Mouse (Mus musculus): ENCODE data around the gene Rad51d.
"Not testable (repeated sequence)": the region's sequence is repeated elsewhere in the genome, so short reads cannot be mapped to it uniquely, and the experiment has no call there.

The Rad51d gene

GRCm38 (mm10) chr11:82854111-82854510 lies 36.3 kb downstream of the Rad51d start:
- DNase-seq = no peak

- DNase-seq = no peak
Observed at GRCm38 (mm10) chr11:82852958-82853357, 37.5 kb downstream of the Rad51d start.

- no peak for DNase-seq
Observed at GRCm38 (mm10) chr11:82852540-82852939, 37.9 kb downstream of the Rad51d start.

DNA sequence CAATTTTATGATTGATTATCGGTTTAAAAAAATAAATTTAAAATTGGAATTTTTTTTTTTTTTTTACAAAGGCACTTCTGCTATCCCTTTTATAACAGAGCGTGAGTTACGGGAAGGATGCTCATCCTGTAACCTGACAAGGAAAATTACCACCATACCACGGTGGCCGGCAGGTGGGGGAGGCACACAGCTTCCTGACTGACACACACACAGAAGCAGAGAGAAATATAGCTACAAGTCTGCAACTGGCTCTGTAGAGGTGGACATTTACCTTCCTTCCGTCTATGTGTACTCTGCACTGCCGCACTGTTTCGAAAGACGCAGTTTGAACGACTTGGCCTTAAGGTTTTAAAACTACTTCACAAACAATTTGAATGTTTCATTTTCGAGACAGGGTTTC lies 38.3 kb downstream of the Rad51d start:
- no peak for DNase-seq

GRCm38 (mm10) chr11:82850259-82850658 lies 40.2 kb downstream of the Rad51d start:
- no peak for DNase-seq

DNA sequence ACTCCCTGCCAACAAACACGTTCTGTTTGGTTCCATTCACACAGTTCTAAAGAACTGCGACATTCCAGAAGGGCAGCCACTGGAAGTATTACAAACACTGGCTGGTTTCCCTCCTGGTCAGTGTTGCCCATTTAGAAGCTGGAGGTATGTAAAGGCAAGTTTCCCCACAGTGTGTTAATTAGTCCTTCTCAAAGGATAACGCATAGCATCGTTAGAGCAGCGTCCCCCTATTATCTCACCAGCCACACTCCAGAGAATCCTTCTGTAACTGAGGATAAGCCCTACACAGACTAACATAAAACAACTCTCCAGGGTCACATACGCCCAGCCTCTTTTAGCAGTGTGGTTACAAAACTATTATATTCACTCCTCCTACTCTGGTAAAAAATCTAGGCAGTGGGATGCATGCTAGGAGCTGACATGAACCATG lies 42.8 kb downstream of the Rad51d start:
- DNase-seq = no peak

GRCm38 (mm10) chr11:82846938-82847337 lies 43.5 kb downstream of the Rad51d start:
- DNase-seq = no peak

- DNase-seq = no peak
Observed at GRCm38 (mm10) chr11:82846079-82846436, 44.4 kb downstream of the Rad51d start.

GRCm38 (mm10) chr11:82845415-82846078 lies 44.9 kb downstream of the Rad51d start:
- peak; percentile 39 for DNase-seq

DNA sequence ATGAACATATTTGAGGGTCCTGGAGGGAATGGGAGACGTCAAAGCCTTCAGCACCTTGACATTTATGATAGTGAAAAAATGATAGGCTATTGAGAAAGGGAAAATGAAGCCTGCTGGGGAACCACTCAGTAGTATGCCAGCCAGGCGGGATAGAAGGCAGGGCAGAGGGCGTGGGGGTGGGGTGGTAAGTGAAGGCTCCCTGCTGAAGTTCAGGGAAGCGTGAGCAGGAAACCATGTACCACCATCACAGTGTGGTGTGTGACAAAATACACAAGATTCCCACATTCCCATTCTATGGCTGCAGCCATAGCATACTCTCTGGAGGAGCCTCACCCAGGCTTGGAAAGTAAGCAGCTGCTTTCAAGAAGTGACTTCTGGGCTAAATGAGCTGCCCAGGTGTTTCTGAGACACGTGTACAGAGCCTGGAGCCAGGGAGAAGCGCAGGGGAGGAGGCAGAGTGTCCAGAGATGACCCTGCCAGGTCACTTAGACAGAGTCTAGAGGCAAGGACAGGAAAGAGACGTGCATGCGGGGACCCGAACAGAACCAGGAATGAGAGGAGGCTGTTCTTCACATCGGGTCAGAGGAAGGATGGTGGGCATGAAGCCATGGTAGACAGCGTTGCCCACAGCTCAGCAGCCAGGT lies 45.5 kb downstream of the Rad51d start:
- no peak for DNase-seq

- DNase-seq = no peak
Observed at GRCm38 (mm10) chr11:82838511-82838910, 51.9 kb downstream of the Rad51d start.

DNA sequence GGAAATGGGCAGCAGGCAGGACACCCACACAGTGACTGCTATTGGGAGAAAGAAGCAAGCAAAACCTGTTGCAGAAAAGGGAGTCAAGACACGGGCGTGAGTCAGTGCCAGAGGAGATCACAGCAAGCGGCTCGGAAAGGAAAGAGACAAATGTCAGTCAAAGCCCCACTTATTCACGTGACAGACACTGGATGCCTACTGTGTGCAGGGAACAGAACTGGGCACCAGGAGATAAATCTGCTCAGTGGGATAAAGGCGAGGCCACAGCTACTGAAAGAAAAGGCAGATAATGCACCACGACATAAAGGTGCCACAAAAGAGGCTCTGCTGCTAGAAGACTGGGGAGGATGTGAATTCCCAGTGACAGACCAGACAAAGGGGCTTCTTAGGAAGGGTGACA lies 52.6 kb downstream of the Rad51d start:
- DNase-seq = no peak

DNA sequence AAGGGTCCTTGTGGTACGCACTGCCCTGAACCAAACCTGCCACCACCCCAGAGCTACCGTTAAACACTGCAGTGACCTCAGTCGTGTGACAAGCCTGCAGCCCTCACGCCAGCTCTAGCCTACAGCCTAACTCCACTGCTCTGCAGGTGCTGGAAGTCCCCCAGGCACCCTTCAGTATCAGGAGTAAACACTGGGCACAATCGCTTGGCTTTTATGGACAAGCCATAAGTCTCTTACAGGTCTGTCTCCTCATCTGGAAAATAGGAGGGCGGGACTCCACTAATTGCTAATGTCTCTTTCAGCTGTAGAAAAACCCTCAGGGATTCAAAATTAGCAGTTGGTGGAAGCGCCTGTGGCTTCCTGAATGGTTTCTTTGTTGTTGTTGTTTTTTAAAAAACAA lies 53.2 kb downstream of the Rad51d start:
- no peak for DNase-seq

DNA sequence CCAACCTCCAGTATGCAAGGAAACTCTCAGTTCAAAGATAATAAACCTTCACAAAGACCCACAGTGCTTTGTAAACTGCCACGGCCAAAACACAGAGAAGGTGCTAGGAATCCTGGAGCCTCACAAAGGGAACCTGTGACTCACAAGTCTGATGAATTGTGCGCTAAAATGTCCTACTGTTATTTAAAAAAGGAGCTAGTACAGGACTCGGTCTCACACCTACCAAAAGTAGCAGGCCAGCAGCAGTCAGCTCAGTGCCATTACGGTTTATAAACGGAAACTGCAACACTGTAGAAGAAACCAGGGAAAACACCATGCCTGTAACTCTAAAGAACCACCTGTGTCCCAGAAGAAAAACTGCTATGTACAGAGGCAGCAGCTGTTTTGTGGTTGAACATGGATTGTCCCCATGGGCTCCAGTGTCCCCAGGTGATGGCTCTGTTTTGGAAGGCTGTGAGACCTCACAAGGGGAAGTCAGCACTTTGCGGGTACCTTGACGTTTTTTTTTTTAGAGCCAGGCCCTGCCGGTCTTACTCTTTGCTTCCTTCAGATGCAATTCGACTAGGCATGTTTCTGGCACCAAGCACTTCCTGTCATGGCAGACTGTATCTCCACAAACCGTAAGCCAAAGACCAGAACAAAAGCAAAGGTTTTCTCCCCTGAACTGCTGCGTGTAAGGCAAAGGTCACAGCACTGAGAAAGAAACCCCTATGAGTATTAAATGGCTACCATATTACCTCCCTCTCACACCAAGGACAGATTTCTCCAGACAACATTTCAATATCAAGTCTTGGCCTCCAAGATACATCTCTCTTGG lies 54.6 kb downstream of the Rad51d start:
- DNase-seq = no peak

DNA sequence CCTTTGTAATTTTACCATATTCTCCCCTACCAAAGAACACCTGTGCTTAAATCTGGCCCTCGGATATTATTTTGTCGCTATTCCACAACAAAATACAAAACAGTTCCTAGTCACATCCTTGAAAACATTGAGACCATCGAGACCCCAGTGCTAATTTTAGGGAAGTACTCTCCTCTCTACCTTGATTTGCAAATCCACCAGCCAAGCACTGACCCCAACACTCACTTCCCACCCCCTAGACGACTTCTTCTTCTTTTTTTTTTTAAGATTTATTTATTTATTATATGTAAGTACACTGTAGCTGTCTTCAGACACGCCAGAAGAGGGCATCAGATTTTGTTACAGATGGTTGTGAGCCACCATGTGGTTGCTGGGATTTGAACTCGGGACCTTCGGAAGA lies 56.1 kb downstream of the Rad51d start:
- not testable (repeated sequence) for DNase-seq

DNA sequence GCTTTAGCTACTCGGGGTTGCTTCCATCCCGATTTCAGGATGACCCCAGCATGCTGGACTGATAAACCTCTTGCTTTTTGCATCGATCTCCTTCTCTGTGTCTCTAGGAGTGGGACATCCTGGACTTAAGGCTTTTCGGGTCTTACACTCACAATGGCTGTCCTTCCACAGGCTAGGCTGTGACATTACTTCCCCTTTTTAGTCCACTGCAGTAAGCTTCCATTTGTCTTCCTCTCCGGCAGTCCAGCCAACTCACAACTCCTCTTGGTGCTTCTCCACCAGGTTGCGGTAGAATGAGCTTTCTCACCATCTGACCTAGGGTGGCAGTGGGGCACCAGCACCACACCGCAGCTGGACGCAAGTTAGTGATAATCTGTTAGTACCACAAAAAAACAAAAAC lies 56.5 kb downstream of the Rad51d start:
- no peak for DNase-seq

GRCm38 (mm10) chr11:82832402-82832801 lies 58.0 kb downstream of the Rad51d start:
- DNase-seq = not testable (repeated sequence)

GRCm38 (mm10) chr11:82831008-82831893 lies 59.2 kb downstream of the Rad51d start:
- DNase-seq = no peak

GRCm38 (mm10) chr11:82826818-82827217 lies 63.6 kb downstream of the Rad51d start:
- DNase-seq = no peak

Measured in right cerebral cortex, postnatal 25 days (tissue).